Mouse (Mus musculus): ENCODE data around the gene Kif28. TPM values are rescaled to one million over a fixed set of nuclear protein-coding genes. Genes with fewer than 3 reads are reported as not detected.

Kif28 gene
- total RNA-seq, 1 experiment = 0.18 TPM

GRCm38 (mm10) chr1:179760553-179760952 lies 15.5 kb upstream of the Kif28 start:
- no peak overlapping the region for H3K4me3 ChIP-seq (ENCODE audit: insufficient read depth in 1 of 2, low read depth in 1 of 2, low read length in 2 of 2, poor library complexity in 1 of 2, severe bottlenecking in 1 of 2)
- H3K36me3 ChIP-seq (ENCODE audit: control insufficient read depth, insufficient read depth, low read length, poor library complexity, severe bottlenecking) = peaks cover 27% of the 10 kb centered on the region
- no peaks in the 10 kb centered on the region for H3K9me3 ChIP-seq (ENCODE audit: control insufficient read depth, insufficient read depth, low read depth, low read length)
- H3K9ac ChIP-seq (ENCODE audit: insufficient read depth, low read depth, low read length, poor library complexity, severe bottlenecking) = no peak overlapping the region
- H3K27ac ChIP-seq (ENCODE audit: insufficient read depth, low read depth, low read length, poor library complexity, severe bottlenecking) = no peak overlapping the region
- TF ChIP-seq MAFK (IDR thresholded peaks at IDR 0.05; ENCODE audit: insufficient read depth, low read depth, low read length) (no peak), HCFC1 (IDR thresholded peaks at IDR 0.05; ENCODE audit: borderline replicate concordance, insufficient read depth, low read length) (no peak), CHD2 (IDR thresholded peaks at IDR 0.05; ENCODE audit: low read depth, low read length) (no peak), ZC3H11A (IDR thresholded peaks at IDR 0.05; ENCODE audit: borderline replicate concordance, low read depth, low read length) (no peak), ZNF384 (IDR thresholded peaks at IDR 0.05; ENCODE audit: low read depth, low read length) (no peak)
- H3K4me1 ChIP-seq (ENCODE audit: control insufficient read depth in 2 of 2, insufficient read depth in 2 of 2, low read length in 2 of 2, poor library complexity in 1 of 2) = no peaks in the 10 kb centered on the region
- DNase-seq (ENCODE audit: low read depth, low spot score) = no peak
- in situ Hi-C loops (cut with MboI; ENCODE audit: low sequenced_read_pairs in 2 of 2, unreplicated experiment in 2 of 2) = loop anchor here (25.0 kb wide), 3 partner anchors 827 to 1423 kb away; partner anchors contain the start of gene Hnrnpu (in 1 of the 2)

- peaks cover 29% of the 10 kb centered on the region for H3K36me3 ChIP-seq (ENCODE audit: control insufficient read depth, insufficient read depth, low read length, poor library complexity, severe bottlenecking)
- H3K4me3 ChIP-seq (ENCODE audit: insufficient read depth in 1 of 2, low read depth in 1 of 2, low read length in 2 of 2, poor library complexity in 1 of 2, severe bottlenecking in 1 of 2) = no peak overlapping the region
- DNase-seq (ENCODE audit: low read depth, low spot score) = no peak
- H3K9me3 ChIP-seq (ENCODE audit: control insufficient read depth, insufficient read depth, low read depth, low read length) = no peaks in the 10 kb centered on the region
- H3K9ac ChIP-seq (ENCODE audit: insufficient read depth, low read depth, low read length, poor library complexity, severe bottlenecking) = no peak overlapping the region
- H3K4me1 ChIP-seq (ENCODE audit: control insufficient read depth in 2 of 2, insufficient read depth in 2 of 2, low read length in 2 of 2, poor library complexity in 1 of 2) = no peaks in the 10 kb centered on the region
- in situ Hi-C loops (cut with MboI; ENCODE audit: low sequenced_read_pairs in 2 of 2, unreplicated experiment in 2 of 2) = loop anchor here (25.0 kb wide), 3 partner anchors 827 to 1423 kb away; partner anchors contain the start of gene Hnrnpu (in 1 of the 2)
- TF ChIP-seq HCFC1 (IDR thresholded peaks at IDR 0.05; ENCODE audit: borderline replicate concordance, insufficient read depth, low read length) (no peak), ZC3H11A (IDR thresholded peaks at IDR 0.05; ENCODE audit: borderline replicate concordance, low read depth, low read length) (no peak)
- no peak overlapping the region for H3K27ac ChIP-seq (ENCODE audit: insufficient read depth, low read depth, low read length, poor library complexity, severe bottlenecking)
These were observed 15.0 kb upstream of the Kif28 start for GRCm38 (mm10) chr1:179760086-179760485.

- no peak overlapping the region for H3K9ac ChIP-seq (ENCODE audit: insufficient read depth, low read depth, low read length, poor library complexity, severe bottlenecking)
- TF ChIP-seq CHD2 (IDR thresholded peaks at IDR 0.05; ENCODE audit: low read depth, low read length) (no peak), ZNF384 (IDR thresholded peaks at IDR 0.05; ENCODE audit: low read depth, low read length) (no peak), ZC3H11A (IDR thresholded peaks at IDR 0.05; ENCODE audit: borderline replicate concordance, low read depth, low read length) (no peak), MAFK (IDR thresholded peaks at IDR 0.05; ENCODE audit: insufficient read depth, low read depth, low read length) (no peak), HCFC1 (IDR thresholded peaks at IDR 0.05; ENCODE audit: borderline replicate concordance, insufficient read depth, low read length) (no peak)
- H3K36me3 ChIP-seq (ENCODE audit: control insufficient read depth, insufficient read depth, low read length, poor library complexity, severe bottlenecking) = peaks cover 36% of the 10 kb centered on the region
- H3K9me3 ChIP-seq (ENCODE audit: control insufficient read depth, insufficient read depth, low read depth, low read length) = no peaks in the 10 kb centered on the region
- no peak for DNase-seq (ENCODE audit: low read depth, low spot score)
- no peak overlapping the region for H3K4me3 ChIP-seq (ENCODE audit: insufficient read depth in 1 of 2, low read depth in 1 of 2, low read length in 2 of 2, poor library complexity in 1 of 2, severe bottlenecking in 1 of 2)
- H3K4me1 ChIP-seq (ENCODE audit: control insufficient read depth in 2 of 2, insufficient read depth in 2 of 2, low read length in 2 of 2, poor library complexity in 1 of 2) = no peaks in the 10 kb centered on the region
- H3K27ac ChIP-seq (ENCODE audit: insufficient read depth, low read depth, low read length, poor library complexity, severe bottlenecking) = no peak overlapping the region
- in situ Hi-C loops (cut with MboI; ENCODE audit: low sequenced_read_pairs in 2 of 2, unreplicated experiment in 2 of 2) = loop anchor here (5.0 to 25.0 kb wide), 4 partner anchors 36 to 1419 kb away; partner anchors contain the start of gene Hnrnpu (in 1 of the 2)
These were observed 11.4 kb upstream of the Kif28 start for GRCm38 (mm10) chr1:179756477-179756876.

- TF ChIP-seq CHD2 (IDR thresholded peaks at IDR 0.05; ENCODE audit: low read depth, low read length) (no peak), ZNF384 (IDR thresholded peaks at IDR 0.05; ENCODE audit: low read depth, low read length) (no peak), HCFC1 (IDR thresholded peaks at IDR 0.05; ENCODE audit: borderline replicate concordance, insufficient read depth, low read length) (no peak), MAFK (IDR thresholded peaks at IDR 0.05; ENCODE audit: insufficient read depth, low read depth, low read length) (no peak), ZC3H11A (IDR thresholded peaks at IDR 0.05; ENCODE audit: borderline replicate concordance, low read depth, low read length) (no peak)
- H3K4me1 ChIP-seq (ENCODE audit: control insufficient read depth in 2 of 2, insufficient read depth in 2 of 2, low read length in 2 of 2, poor library complexity in 1 of 2) = 0 out of 4 replicates have a peak, but pooled peaks cover 0 to 3% of the 10 kb centered on the region in 2 experiments
- H3K4me3 ChIP-seq (ENCODE audit: insufficient read depth in 1 of 2, low read depth in 1 of 2, low read length in 2 of 2, poor library complexity in 1 of 2, severe bottlenecking in 1 of 2) = no peak overlapping the region
- H3K9me3 ChIP-seq (ENCODE audit: control insufficient read depth, insufficient read depth, low read depth, low read length) = no peaks in the 10 kb centered on the region
- no peak for DNase-seq (ENCODE audit: low read depth, low spot score)
- in situ Hi-C loops (cut with MboI; ENCODE audit: low sequenced_read_pairs in 2 of 2, unreplicated experiment in 2 of 2) = loop anchor here (25.0 kb wide), 3 partner anchors 834 to 1416 kb away; partner anchors contain the start of gene Hnrnpu (in 1 of the 2)
- peaks cover 29% of the 10 kb centered on the region for H3K36me3 ChIP-seq (ENCODE audit: control insufficient read depth, insufficient read depth, low read length, poor library complexity, severe bottlenecking)
- H3K9ac ChIP-seq (ENCODE audit: insufficient read depth, low read depth, low read length, poor library complexity, severe bottlenecking) = no peak overlapping the region
- no peak overlapping the region for H3K27ac ChIP-seq (ENCODE audit: insufficient read depth, low read depth, low read length, poor library complexity, severe bottlenecking)
These were observed 7.9 kb upstream of the Kif28 start for GRCm38 (mm10) chr1:179753006-179753405.
